Mouse (Mus musculus) left cerebral cortex, adult 9 months (tissue): Measurements from ENCODE around the gene B430305J03Rik.
A peak's percentile ranks its signal among the peaks of the same experiment; 100 is the strongest.

Experiments
- DNase-seq, 2 experiments: peaks; one replicate each; pipeline ENCODE4 v3.0.0; 2022; ENCODE audit warnings: low spot score in 2 of 2

B430305J03Rik gene

DNA sequence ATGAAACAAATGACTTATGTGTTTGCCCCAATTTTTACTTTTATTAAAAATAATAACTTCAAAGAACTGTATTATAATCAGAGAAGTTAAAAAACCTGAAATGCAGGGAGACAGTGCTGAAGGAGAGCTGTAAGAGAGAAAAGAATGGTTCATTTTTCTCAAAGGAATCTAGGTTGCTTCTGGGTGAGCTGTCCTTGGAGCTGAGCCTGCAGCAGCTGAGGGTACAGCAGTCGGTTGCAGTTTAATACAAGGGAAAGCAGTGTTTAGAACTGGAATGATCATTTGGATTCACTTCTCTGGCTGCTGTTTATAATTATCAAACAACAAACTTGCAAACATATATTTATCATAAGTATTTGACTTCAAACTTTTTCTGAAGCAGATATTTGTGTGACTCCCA, 16.3 kb downstream of the B430305J03Rik start:
- no peak for DNase-seq

GRCm38 (mm10) chr3:61348036-61348614, 17.6 kb downstream of the B430305J03Rik start:
- DNase-seq: no peak

- DNase-seq: no peak
Observed at GRCm38 (mm10) chr3:61345636-61346035, 20.1 kb downstream of the B430305J03Rik start.

GRCm38 (mm10) chr3:61344031-61344430, 21.7 kb downstream of the B430305J03Rik start:
- no peak for DNase-seq

GRCm38 (mm10) chr3:61340321-61340720, 25.4 kb downstream of the B430305J03Rik start:
- no peak for DNase-seq

- DNase-seq: no peak
Observed at GRCm38 (mm10) chr3:61337230-61337629, 28.5 kb downstream of the B430305J03Rik start.

GRCm38 (mm10) chr3:61336205-61336604, 29.5 kb downstream of the B430305J03Rik start:
- DNase-seq: no peak

GRCm38 (mm10) chr3:61321632-61322031, 44.1 kb downstream of the B430305J03Rik start:
- no peak for DNase-seq

GRCm38 (mm10) chr3:61320031-61320430, 45.7 kb downstream of the B430305J03Rik start:
- DNase-seq: peak in 1 of 2 experiments; percentile 40

DNA sequence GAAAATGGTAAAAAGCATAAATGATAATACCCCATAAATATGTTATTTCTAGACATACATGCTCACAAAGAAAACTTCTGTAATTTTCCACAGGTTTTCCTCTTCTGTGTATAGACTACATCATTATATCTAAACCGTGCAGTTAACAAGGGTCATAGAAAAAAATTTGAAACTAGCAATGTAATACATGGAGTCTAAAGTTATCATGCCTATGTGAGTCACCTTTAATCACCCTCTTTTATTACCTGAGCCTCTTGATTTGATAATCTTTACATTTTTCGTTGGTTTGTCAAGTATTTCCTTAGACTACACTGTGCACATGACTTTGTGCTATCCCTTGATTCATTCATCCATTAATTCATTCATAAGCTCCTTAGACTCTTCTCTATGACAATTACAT, 50.7 kb downstream of the B430305J03Rik start:
- DNase-seq: no peak
